Mouse (Mus musculus) forebrain, embryonic 16.5 days (tissue): Measurements from ENCODE around the gene Fxyd7. TPM values are rescaled to one million over a fixed set of nuclear protein-coding genes. Genes with fewer than 3 reads are reported as not detected.

ENCODE experiments used
- ATAC-seq: fragments of 200-750 bp; cut with Nextera tagmentation; 2 replicates; pipeline ENCODE4 v1.8.0; 2017; ENCODE audit warnings: mild to moderate bottlenecking, moderate library complexity
- H3K27ac ChIP-seq: fragments of 300-500 bp; sonication (generic); 2 replicates; pipeline ENCODE4 v1.5.1; 2014; ENCODE audit warnings: low read length, control low read depth
- H3K27me3 ChIP-seq: fragments of 300-500 bp; sonication (generic); replicated peaks from 2 replicates; pipeline ENCODE4 v1.6.1; 2014; ENCODE audit warnings: low read length; ENCODE audit not compliant: control insufficient read depth, insufficient read depth
- H3K36me3 ChIP-seq: fragments of 300-500 bp; sonication (generic); 2 replicates; pipeline ENCODE4 v1.6.1; 2014; ENCODE audit not compliant: control insufficient read depth, insufficient read depth
- H3K4me1 ChIP-seq: fragments of 300-500 bp; sonication (generic); replicated peaks from 2 replicates; pipeline ENCODE4 v1.6.1; 2014; ENCODE audit warnings: low read length; ENCODE audit not compliant: control insufficient read depth, insufficient read depth
- H3K4me2 ChIP-seq: fragments of 300-500 bp; sonication (generic); 2 replicates; pipeline ENCODE4 v1.6.1; 2014; ENCODE audit warnings: mild to moderate bottlenecking, low read length, control low read depth
- H3K4me3 ChIP-seq: fragments of 300-500 bp; sonication (generic); replicated peaks from 2 replicates; pipeline ENCODE4 v1.5.1; 2014; ENCODE audit warnings: mild to moderate bottlenecking, low read length, control low read depth
- H3K9ac ChIP-seq: fragments of 300-500 bp; sonication (generic); replicated peaks from 2 replicates; pipeline ENCODE4 v1.6.1; 2014; ENCODE audit warnings: low read depth, low read length, control low read depth
- H3K9me3 ChIP-seq: fragments of 300-500 bp; sonication (generic); 2 replicates; pipeline ENCODE4 v1.6.1; 2016; ENCODE audit warnings: low read length; ENCODE audit not compliant: control insufficient read depth
- WGBS: fragments of 180-500 bp; shearing (Covaris S2); extraction: QIAGEN DNeasy Blood & Tissue Kit; methylation state at CpG from one replicate; pipeline ENCODE4 v1.1.7; 2014; 5-methylcytosine and 5-hydroxymethylcytosine counted together
- polyA plus RNA-seq: library from polyadenylated mRNA; unstranded; fragments of >200 nt; fragmentation: Nextera tagmentation; extraction: Ambion mirVana; gene quantifications from 2 replicates; pipeline ENCODE4 v1.2.1, GENCODE M21; 2015

Gene Fxyd7
- polyA plus RNA-seq, 1 experiment from 2014 or later, result 95.0 TPM

DNA sequence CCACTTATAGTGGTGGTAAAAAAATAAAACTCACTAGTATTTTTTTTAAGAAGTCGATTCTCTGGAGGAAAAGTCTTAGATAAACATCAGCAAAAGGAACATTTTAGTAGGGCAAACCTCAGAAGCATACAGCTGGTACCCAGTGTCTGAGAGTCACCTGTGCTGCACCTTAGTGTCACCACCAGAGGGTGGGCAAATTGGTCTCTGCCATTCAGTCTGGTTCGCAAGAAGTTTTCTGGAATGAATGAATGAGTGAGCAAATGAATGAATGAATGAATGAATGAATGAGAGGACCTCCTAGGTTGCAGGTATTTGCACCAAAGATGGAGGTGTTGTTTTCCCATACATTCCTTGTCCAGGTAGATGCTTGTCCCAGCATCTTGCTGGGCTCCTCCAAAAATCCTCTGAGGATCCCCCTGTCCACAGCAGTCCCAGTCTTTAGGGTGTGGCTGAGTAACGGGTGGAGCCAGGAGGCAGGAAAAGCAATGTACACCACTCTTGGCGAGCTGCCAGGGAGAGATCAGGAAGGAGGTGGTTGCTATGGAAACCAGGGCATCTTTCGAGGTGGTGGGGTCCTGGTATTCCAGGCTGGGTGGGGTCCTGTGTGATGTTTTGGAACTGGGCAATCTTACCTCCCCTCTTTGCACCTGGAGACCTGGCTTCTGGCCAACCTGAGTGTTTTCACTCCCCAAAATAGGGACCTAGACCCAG lies 2.0 kb downstream of the Fxyd7 start:
- ATAC-seq, result peak; percentile 10; the same call in 1 of the 2 replicates
- peak overlapping the region; percentile 58; the same call in 1 of the 2 replicates for H3K27ac ChIP-seq

DNA sequence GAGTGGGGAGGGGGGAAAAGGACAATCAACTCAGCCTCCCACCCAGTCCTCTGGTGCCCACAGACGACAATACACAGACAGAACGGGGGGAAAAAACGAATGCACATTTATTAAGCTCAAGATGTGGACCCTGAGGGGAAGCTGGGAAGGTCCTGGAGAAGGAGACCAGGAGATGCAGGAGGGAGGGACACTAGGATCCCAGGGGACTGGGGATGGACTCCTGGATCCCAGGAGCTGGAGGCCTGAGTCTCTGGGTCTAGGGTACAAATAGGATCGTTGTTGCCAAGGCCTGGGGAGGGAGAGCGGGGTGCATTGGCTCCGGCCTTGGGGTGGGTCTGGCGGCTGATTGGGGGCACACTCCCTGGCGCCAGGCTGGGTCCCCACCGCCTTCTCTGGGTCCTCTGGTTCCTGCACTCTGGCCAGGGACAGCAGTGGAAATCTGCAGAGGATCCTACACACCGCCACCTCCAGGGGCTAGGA lies 8.8 kb downstream of the Fxyd7 start, which contains the start of gene Fxyd5:
Gene Fxyd5, minus strand, starts transcription at position 51 of the 480 bp plus-strand sequence.
- WGBS, result 30% methylated on average over 10 of the region's 10 CpGs
- no peaks in the 10 kb centered on the region for H3K9me3 ChIP-seq

More for the DNA sequence above, 2.0 kb downstream of the Fxyd7 start:
- Histone ChIP-seq H3K4me2 (peak overlapping the region; percentile 58), H3K9ac (peak overlapping the region; percentile 35), H3K36me3 (no peaks in the 10 kb centered on the region), H3K27me3 (peaks cover 31% of the 10 kb centered on the region), H3K9me3 (no peaks in the 10 kb centered on the region), H3K4me3 (peak overlapping the region; percentile 38), H3K4me1 (peaks cover 37% of the 10 kb centered on the region)
- 18% methylated on average over 5 of the region's 5 CpGs for WGBS

DNA sequence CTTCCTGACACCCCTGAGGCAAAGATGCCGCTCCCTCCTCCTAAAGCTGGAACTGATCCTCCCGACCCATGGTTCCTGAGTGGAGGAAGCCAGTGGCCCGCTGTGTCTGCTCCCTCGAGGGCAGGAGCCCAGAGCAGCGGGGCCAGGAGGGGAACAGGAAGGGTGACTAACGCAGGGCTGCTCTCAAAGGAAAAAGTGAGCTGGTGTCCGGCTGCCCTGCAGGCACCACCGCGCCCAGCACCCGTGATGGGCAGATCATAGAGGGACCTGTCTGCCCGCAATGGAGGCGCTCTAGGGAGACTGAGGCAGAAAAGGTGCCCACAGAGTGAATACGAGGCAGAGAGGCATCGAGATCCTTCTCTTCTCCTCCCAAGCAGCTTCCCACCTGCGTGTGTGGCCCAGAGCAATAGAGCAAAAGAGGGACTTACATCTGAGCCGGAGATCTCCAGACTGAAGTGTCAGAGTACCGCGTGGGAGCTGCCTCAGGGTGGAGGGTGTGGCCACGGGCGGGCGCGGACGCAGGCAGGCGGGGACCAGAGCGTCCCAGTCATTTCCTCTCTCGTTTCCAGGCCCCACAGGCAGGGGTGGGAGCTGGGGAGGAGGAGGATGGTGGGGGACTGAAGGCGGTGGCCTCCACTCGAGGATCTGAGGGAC lies 9.5 kb downstream of the Fxyd7 start:
- Histone ChIP-seq H3K4me3 (peak overlapping the region; percentile 23), H3K4me2 (peak overlapping the region; percentile 43), H3K27ac (no peak overlapping the region), H3K9ac (0 out of 2 replicates have a peak overlapping the region, but pooled peaks have one; percentile 9), H3K27me3 (peaks cover 28% of the 10 kb centered on the region), H3K4me1 (peaks cover 3% of the 10 kb centered on the region; the same call in 1 of the 2 replicates), H3K9me3 (no peaks in the 10 kb centered on the region), H3K36me3 (no peaks in the 10 kb centered on the region)
- WGBS, result 2% methylated on average over 28 of the region's 28 CpGs
- no peak for ATAC-seq

More for the DNA sequence above, 8.8 kb downstream of the Fxyd7 start, which contains the start of gene Fxyd5:
- peaks cover 3% of the 10 kb centered on the region; the same call in 1 of the 2 replicates for H3K4me1 ChIP-seq
- 0 out of 2 replicates have a peak within 1 kb of the TSS, but pooled peaks have one; percentile 9 for H3K9ac ChIP-seq
- peak within 1 kb of the TSS; percentile 43 for H3K4me2 ChIP-seq
- H3K36me3 ChIP-seq, result no peaks in the 10 kb centered on the region
- peak within 1 kb of the TSS; percentile 23 for H3K4me3 ChIP-seq
- peaks cover 28% of the 10 kb centered on the region for H3K27me3 ChIP-seq
- H3K27ac ChIP-seq, result no peak within 1 kb of the TSS
- no peak for ATAC-seq

DNA sequence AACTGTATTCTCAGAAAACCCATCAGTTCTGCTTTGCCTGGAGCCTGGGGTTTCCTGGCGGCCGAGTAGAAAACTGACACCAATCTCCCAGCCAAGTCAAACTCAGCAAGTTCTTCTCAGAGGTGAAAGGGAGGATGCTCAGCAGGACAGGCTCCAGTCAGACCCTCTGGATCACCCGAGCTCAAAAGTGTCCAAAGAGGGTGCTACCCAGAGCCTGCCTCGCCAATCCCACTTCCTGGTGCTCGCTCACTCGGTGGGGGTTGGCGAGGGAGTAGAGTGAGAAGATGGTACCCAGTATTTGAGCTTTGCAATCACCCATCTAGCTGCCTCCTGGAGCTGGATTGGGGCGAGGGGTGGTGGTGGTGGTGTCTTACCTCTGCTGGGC lies 10.3 kb downstream of the Fxyd7 start:
- WGBS, result 36% methylated on average over 8 of the region's 8 CpGs

DNA sequence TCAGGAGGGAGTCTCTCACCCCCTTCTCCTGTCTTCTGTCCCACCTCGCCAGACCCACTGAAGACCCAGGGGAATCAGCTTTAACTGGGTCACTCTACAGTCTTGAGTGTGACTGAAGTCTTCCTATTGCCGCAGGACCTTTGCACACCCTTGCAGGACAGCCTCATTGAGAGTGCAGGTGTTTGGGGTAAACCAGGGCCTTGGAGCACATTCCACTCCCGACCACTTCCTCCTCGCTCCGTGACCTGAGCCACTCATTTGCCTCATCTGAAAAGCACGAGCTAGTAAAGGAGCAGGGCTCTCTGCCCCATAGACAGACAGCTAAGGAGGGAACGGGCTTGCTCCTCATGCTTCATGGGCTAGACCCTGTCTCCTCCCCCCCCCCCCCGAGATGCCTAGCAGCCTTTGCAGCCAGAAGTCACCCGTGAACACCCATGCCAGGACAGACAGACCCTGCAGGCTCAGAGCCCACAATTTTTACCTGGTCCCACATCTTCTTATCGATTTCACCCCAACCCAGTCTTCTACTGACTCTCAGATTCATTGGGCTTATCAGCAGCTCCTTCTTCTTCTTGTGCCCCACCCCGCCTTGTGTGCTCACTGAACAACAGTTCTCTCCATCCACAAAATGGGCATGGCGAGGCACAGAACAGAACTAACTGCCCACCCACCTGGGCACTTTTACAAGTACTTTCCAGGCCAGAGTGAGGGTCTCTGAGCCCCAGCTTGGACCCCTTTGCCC lies 10.8 kb downstream of the Fxyd7 start:
- no peak for ATAC-seq
- Histone ChIP-seq H3K4me1 (peaks cover 3% of the 10 kb centered on the region; the same call in 1 of the 2 replicates), H3K4me2 (no peak overlapping the region), H3K27me3 (peaks cover 28% of the 10 kb centered on the region), H3K9ac (no peak overlapping the region), H3K27ac (no peak overlapping the region), H3K4me3 (no peak overlapping the region), H3K9me3 (no peaks in the 10 kb centered on the region), H3K36me3 (no peaks in the 10 kb centered on the region)
- WGBS, result 79% methylated on average over 12 of the region's 12 CpGs

More for the DNA sequence above, 10.3 kb downstream of the Fxyd7 start:
- no peak overlapping the region for H3K4me3 ChIP-seq
- peaks cover 3% of the 10 kb centered on the region; the same call in 1 of the 2 replicates for H3K4me1 ChIP-seq
- no peak overlapping the region for H3K9ac ChIP-seq
- no peak for ATAC-seq
- no peaks in the 10 kb centered on the region for H3K9me3 ChIP-seq
- peaks cover 28% of the 10 kb centered on the region for H3K27me3 ChIP-seq
- no peak overlapping the region for H3K4me2 ChIP-seq
- H3K27ac ChIP-seq, result no peak overlapping the region
- no peaks in the 10 kb centered on the region for H3K36me3 ChIP-seq

DNA sequence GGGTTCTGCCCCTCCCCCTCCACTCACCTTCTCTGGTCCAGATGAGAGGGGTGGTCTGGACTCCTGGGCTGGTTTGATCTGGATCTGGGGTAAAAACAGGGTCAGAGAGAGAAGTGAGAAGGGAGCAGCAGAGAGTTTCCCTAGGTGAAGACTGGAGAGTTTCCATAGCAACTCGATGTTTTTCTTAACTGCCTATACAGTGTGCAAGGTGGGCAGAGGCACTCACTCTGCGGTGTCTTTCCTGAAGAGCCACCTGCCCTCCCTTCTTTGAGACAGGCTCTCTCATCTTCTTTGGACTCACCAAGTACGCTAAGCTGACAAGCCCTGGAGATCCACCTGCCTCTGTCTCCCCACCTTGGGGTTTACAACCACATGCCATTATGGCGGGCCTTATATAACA lies 12.3 kb downstream of the Fxyd7 start:
- Histone ChIP-seq H3K4me2 (no peak overlapping the region), H3K27me3 (peaks cover 24% of the 10 kb centered on the region), H3K4me3 (no peak overlapping the region), H3K4me1 (peaks cover 3% of the 10 kb centered on the region; the same call in 1 of the 2 replicates), H3K27ac (no peak overlapping the region), H3K36me3 (no peaks in the 10 kb centered on the region), H3K9ac (no peak overlapping the region), H3K9me3 (no peaks in the 10 kb centered on the region)
- ATAC-seq, result no peak
- 84% methylated on average over 4 of the region's 4 CpGs for WGBS

DNA sequence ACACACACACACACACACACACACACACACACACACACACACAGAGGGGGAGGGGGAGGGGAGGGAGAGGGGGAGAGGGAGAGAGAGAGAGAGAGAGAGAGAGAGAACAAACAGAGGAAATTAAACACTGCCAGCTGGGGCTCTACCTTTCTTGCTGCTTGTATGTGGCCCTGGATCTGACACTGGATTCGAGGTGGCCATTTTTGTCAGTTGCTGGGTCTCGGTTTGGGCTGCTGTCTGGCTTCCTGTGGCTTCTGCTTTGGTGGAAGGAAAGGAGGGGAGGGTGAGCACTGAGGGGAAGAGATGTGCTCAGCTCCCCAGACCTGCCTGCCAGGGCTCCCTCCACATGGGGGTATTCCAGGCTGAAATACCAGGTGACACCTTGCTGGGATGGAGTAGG lies 13.6 kb downstream of the Fxyd7 start:
- 68% methylated on average over 2 of the region's 2 CpGs for WGBS
- Histone ChIP-seq H3K27me3 (peaks cover 14% of the 10 kb centered on the region), H3K9me3 (no peaks in the 10 kb centered on the region), H3K4me2 (no peak overlapping the region), H3K36me3 (no peaks in the 10 kb centered on the region), H3K4me1 (peaks cover 3% of the 10 kb centered on the region; the same call in 1 of the 2 replicates), H3K4me3 (no peak overlapping the region), H3K27ac (no peak overlapping the region), H3K9ac (no peak overlapping the region)
- no peak for ATAC-seq

DNA sequence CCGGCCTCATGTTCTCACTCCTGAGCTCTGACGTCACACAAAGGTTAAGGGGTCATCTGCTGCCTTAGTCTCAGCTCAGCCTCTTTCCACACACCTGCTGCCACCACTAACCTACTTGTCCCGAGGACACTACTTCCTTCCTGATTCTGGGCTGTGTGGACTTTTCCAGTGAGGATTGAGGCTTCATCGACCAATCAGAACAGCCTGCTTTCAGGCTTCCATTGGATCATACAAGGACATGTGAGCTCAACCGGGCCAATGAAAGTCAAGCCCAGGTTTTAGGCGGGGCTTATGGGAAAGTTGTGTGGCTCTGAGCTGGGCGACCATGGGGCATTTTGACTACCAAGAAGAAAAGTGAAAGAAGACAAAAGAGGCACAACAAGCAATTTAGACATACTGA lies 14.3 kb downstream of the Fxyd7 start:
- H3K9ac ChIP-seq, result no peak overlapping the region
- 91% methylated on average over 7 of the region's 7 CpGs for WGBS
- no peaks in the 10 kb centered on the region for H3K9me3 ChIP-seq
- no peak for ATAC-seq
- H3K4me2 ChIP-seq, result no peak overlapping the region
- peaks cover under 1% of the 10 kb centered on the region; the same call in 1 of the 2 replicates for H3K4me1 ChIP-seq
- H3K36me3 ChIP-seq, result no peaks in the 10 kb centered on the region
- H3K27ac ChIP-seq, result no peak overlapping the region
- H3K4me3 ChIP-seq, result no peak overlapping the region
- H3K27me3 ChIP-seq, result peaks cover 12% of the 10 kb centered on the region
